Mouse (Mus musculus) inflammation-experienced regulatory T-cells (primary cell): ENCODE data around the gene Fhad1. TPM values are rescaled to one million over a fixed set of nuclear protein-coding genes. Genes with fewer than 3 reads are reported as not detected.

ENCODE experiments used
- polyA plus RNA-seq, 2 experiments: library from polyadenylated mRNA; unstranded; fragments of 100-300 nt; shearing (Covaris generic); gene quantifications; one replicate each; pipeline ENCODE4 v1.2.1; 2017

Gene Fhad1
- polyA plus RNA-seq = 1 to 10 TPM; 1.4 to 3.6 TPM

GRCm38 (mm10) chr4:142014659-142015608, at the start of gene Fhad1:
Fhad1 (minus strand) TSS chr4:142015082.

GRCm38 (mm10) chr4:141874601-141875460, 140.1 kb downstream of the Fhad1 start, which contains the start of gene Efhd2:
Efhd2 (minus strand) TSS chr4:141874920.

GRCm38 (mm10) chr4:141845999-141846398, 168.9 kb downstream of the Fhad1 start, which contains the start of gene Ctrc:
Ctrc (minus strand) TSS chr4:141846359.

Other genes with a start within 250 kb of the Fhad1 start
- 1 to 10 TPM; 1.9 to 3.3 TPM for gene Dnajc16, start 224.2 kb downstream of the Fhad1 start, polyA plus RNA-seq
- 10 to 100 TPM; 11.5 to 18.3 TPM for gene Casp9, start 221.5 kb downstream of the Fhad1 start, polyA plus RNA-seq
- under 1 TPM in 1 of 2 experiments, not detected in 1; 0.53 TPM for gene Cela2a, start 188.9 kb downstream of the Fhad1 start, polyA plus RNA-seq
- gene Ctrc, start 168.7 kb downstream of the Fhad1 start, polyA plus RNA-seq = under 1 TPM in 1 of 2 experiments, not detected in 1; 0.49 TPM
- 100 to 1,000 TPM; 124 to 147 TPM for gene Efhd2, start 140.2 kb downstream of the Fhad1 start, polyA plus RNA-seq
- gene Tmem51, start 69.2 kb upstream of the Fhad1 start, polyA plus RNA-seq = 1 to 10 TPM; 2.2 to 5.9 TPM
- under 1 TPM; 0.10 to 0.89 TPM for gene Kazn, start 224.3 kb upstream of the Fhad1 start, polyA plus RNA-seq